Mouse (Mus musculus) embryonic facial prominence, embryonic 10.5 days (tissue): ENCODE measurements around the gene Gpc3. TPM values are rescaled to one million over a fixed set of nuclear protein-coding genes. Genes with fewer than 3 reads are reported as not detected.

Experiments used
- DNase-seq: peaks from one replicate; pipeline ENCODE4 v3.0.0-alpha.2; 2017; ENCODE audit warnings: low spot score
- H3K27ac ChIP-seq: fragments of 300-500 bp; sonication (generic); replicated peaks from 2 replicates; pipeline ENCODE4 v1.5.1; 2016; ENCODE audit warnings: mild to moderate bottlenecking
- H3K27me3 ChIP-seq: fragments of 300-500 bp; sonication (generic); replicated peaks from 2 replicates; pipeline ENCODE4 v1.6.1; 2016; ENCODE audit warnings: low read depth, mild to moderate bottlenecking; ENCODE audit not compliant: poor library complexity, severe bottlenecking
- H3K36me3 ChIP-seq: fragments of 300-500 bp; sonication (generic); replicated peaks from 2 replicates; pipeline ENCODE4 v1.6.1; 2016; ENCODE audit warnings: mild to moderate bottlenecking, moderate library complexity
- H3K4me1 ChIP-seq: fragments of 300-500 bp; sonication (generic); 2 replicates; pipeline ENCODE4 v1.6.1; 2016
- H3K4me3 ChIP-seq: fragments of 300-500 bp; sonication (generic); 2 replicates; pipeline ENCODE4 v1.5.1; 2016; ENCODE audit warnings: mild to moderate bottlenecking, moderate library complexity
- H3K9me3 ChIP-seq: fragments of 300-500 bp; sonication (generic); 2 replicates; pipeline ENCODE4 v1.6.1; 2016; ENCODE audit warnings: mild to moderate bottlenecking
- WGBS: fragments of 180-500 bp; shearing (Covaris S2); methylation state at CpG from one replicate; pipeline ENCODE4 v1.1.7; 2016; 5-methylcytosine and 5-hydroxymethylcytosine counted together
- polyA plus RNA-seq: library from polyadenylated mRNA; unstranded; fragments of >200 nt; fragmentation: Nextera tagmentation; extraction: Ambion mirVana; gene quantifications from 2 replicates; pipeline ENCODE4 v1.2.1, GENCODE M21; 2016

Gpc3 gene
- polyA plus RNA-seq, 1 experiment from 2014 or later: 722 TPM

DNA sequence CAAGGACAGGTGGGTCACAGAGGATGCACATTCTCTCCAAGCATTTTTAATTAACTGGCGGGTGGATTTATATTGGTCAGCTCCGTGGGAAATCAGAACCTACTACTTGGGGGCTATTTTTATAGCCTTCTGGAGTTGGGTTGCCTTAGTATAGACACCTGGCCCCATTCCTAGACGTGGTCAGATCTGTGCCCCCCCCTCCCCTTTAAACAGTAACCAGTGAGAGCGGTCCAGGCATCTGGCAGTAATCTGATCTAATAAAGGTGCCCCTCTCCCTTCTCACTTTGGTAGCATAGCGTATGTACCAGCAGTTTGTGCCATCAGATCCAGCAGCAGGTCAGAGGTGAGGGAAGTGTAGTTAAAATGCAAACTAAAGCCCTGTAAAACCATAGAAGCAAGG lies 76.5 kb downstream of the Gpc3 start:
- Histone ChIP-seq H3K27ac (no peak overlapping the region), H3K27me3 (0 out of 2 replicates have a peak, but pooled peaks cover 13% of the 10 kb centered on the region), H3K4me3 (no peak overlapping the region), H3K36me3 (no peaks in the 10 kb centered on the region; the same call in 1 of the 2 replicates), H3K9me3 (no peaks in the 10 kb centered on the region), H3K4me1 (peaks cover 47% of the 10 kb centered on the region)
- DNase-seq: no peak
- WGBS: 44% methylated on average over 5 of the region's 5 CpGs

DNA sequence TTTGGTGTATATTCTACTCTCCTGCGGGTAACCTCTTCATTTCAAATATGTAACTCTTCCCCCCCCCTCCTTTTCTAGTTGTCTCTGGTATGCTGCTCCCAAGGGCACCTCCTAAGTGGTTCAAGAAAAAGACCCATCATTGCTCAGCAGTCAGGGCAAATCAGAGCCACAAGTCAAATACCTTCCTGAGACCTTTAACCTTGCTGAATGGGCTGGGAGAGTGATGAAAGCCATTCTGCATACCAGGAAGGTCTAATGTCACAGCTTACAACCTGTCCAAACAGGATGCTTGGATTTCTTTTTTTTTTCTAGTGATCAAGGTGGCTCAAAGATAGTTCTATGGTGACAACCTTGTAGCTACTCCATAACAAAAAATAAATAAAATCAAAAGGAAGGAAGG lies 80.0 kb downstream of the Gpc3 start:
- no peak overlapping the region for H3K27ac ChIP-seq
- H3K36me3 ChIP-seq: no peaks in the 10 kb centered on the region
- peak; percentile 39 for DNase-seq
- 0 out of 2 replicates have a peak, but pooled peaks cover 3% of the 10 kb centered on the region for H3K27me3 ChIP-seq
- no peak overlapping the region for H3K4me3 ChIP-seq
- peaks cover 44% of the 10 kb centered on the region for H3K4me1 ChIP-seq
- no peaks in the 10 kb centered on the region for H3K9me3 ChIP-seq
- 45% methylated on average over 1 of the region's 1 CpGs for WGBS

DNA sequence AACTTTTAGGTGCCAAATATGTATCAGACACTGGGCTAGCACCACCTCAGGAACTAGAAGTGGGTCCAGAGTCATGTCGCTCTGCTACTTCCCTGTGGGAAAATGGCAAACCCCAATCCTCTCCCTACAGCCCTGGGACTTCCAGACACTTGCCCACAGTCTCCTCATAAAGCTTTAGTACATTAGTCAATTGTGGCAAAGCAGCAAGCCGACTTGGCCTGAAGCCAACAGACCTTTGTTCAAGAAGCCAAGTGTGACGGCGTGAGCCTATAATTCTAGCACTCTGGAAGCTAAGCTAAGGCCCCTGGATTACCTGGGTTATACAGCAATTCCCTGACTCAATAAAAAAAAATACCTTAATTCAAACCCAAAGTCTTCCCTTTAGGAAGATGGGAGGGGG lies 80.7 kb downstream of the Gpc3 start:
- H3K27me3 ChIP-seq: no peaks in the 10 kb centered on the region; the same call in 1 of the 2 replicates
- no peak overlapping the region for H3K4me3 ChIP-seq
- H3K36me3 ChIP-seq: no peaks in the 10 kb centered on the region
- H3K9me3 ChIP-seq: no peaks in the 10 kb centered on the region
- H3K27ac ChIP-seq: 0 out of 2 replicates have a peak overlapping the region, but pooled peaks have one; percentile 15
- H3K4me1 ChIP-seq: peaks cover 39% of the 10 kb centered on the region
- DNase-seq: no peak
- 75% methylated on average over 4 of the region's 4 CpGs for WGBS

DNA sequence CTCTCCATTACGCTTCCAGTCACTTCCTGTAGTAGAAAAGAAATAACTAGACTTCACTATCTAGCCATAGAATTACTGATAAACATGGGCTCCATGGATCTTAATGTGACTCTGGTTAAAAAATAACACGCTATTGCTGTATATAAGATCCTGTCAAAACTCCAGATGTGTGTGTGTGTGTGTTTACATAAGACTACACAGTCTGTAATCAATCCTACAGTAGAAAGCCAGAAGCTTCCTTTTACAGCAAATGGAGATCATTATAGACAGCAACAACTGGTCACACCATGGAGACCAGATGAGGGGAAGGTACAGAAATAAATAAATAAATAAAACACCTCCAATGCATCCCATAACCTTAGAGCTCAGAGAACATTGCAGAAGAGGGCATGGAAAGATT lies 81.6 kb downstream of the Gpc3 start:
- Histone ChIP-seq H3K9me3 (no peaks in the 10 kb centered on the region), H3K36me3 (no peaks in the 10 kb centered on the region), H3K27me3 (no peaks in the 10 kb centered on the region; the same call in none of the 2 replicates), H3K4me3 (no peak overlapping the region), H3K4me1 (peaks cover 31% of the 10 kb centered on the region), H3K27ac (no peak overlapping the region)
- no peak for DNase-seq
- WGBS: 73% methylated on average over 2 of the region's 2 CpGs

DNA sequence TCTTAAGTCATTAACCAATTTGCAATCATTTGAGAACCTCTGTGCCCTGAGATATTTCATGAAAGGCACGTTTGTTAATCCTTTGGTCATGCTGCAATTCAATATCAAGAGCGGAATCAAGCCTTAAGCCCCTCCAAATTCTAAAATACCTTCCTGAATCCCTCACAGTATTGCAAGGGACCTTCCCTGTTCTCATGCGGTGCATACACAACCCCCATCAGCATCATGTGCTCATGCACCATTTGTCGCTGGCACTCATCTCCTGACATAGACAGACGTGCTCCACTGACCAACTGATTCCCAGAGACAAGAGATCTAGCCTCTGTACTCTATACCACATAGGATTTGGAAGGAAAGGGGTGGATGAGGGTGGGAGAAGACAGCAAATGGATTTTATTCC lies 87.7 kb downstream of the Gpc3 start:
- Histone ChIP-seq H3K27me3 (peaks cover 7% of the 10 kb centered on the region), H3K9me3 (no peaks in the 10 kb centered on the region), H3K4me3 (no peak overlapping the region), H3K4me1 (peaks cover 6% of the 10 kb centered on the region), H3K36me3 (no peaks in the 10 kb centered on the region), H3K27ac (no peak overlapping the region)
- 64% methylated on average over 5 of the region's 5 CpGs for WGBS
- no peak for DNase-seq

DNA sequence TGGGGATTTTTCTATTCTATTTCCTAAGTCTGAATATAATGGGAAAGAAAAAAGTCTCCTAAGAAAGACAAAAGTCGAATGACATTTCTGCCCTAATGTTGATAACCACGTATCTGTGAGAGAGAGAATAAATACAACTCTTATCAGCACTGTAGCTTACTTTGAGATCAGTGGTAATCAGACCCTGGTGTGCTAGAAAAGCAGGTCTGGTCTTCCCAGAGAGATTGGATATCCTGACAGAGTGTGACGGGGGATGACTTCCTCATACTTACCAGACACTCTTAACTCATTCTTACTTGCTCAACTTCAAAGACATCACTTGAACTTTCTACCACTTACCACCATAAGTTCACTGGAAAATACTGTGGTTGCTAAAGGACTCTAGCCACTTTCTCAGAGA lies 88.6 kb downstream of the Gpc3 start:
- Histone ChIP-seq H3K9me3 (no peaks in the 10 kb centered on the region), H3K4me3 (no peak overlapping the region), H3K27me3 (peaks cover 7% of the 10 kb centered on the region), H3K4me1 (peaks cover 6% of the 10 kb centered on the region), H3K36me3 (no peaks in the 10 kb centered on the region), H3K27ac (no peak overlapping the region)
- WGBS: 65% methylated on average over 3 of the region's 3 CpGs
- DNase-seq: no peak

DNA sequence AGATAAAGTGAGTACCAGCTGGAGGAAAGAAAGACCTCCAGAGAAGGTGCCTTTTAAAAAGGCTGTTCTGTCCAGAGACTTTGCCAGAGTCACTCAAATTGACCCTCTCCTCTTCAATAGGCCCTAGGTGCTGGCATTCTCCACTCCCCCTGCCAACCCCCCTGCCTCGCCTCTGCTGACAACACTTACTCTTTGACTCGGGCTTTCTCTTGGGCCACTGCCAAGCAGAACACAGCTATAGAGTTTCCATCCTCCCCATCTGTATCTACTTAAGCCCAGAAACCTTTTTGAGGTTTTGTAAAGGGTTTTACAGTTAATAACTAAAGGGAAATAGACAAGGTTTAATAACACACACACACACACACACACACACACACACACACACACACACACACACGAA lies 99.2 kb downstream of the Gpc3 start:
- DNase-seq: peak; percentile 51
- Histone ChIP-seq H3K36me3 (no peaks in the 10 kb centered on the region), H3K9me3 (no peaks in the 10 kb centered on the region), H3K4me1 (peaks cover 15% of the 10 kb centered on the region; the same call in 1 of the 2 replicates), H3K27ac (no peak overlapping the region), H3K4me3 (no peak overlapping the region), H3K27me3 (peaks cover 14% of the 10 kb centered on the region)
- WGBS: 45% methylated on average over 3 of the region's 3 CpGs

DNA sequence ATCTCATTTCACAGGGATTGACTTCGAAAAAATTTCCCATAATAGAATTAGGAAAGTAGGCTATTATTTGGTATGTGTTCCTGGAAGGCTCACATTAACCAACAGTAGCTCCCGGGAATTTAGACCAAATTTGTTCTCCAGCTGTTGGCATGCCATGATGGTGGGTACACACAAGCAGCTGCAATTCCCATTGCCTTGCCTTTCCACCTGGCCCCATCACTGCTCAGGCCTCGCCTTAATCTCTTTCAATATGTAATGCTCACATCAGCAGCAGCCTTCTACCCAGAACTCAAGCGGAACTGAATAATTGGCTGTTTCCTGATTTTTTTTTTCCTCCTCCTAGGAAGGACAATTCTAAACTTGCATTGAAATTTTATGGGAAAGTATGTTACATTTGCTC lies 102.6 kb downstream of the Gpc3 start:
- no peaks in the 10 kb centered on the region for H3K36me3 ChIP-seq
- WGBS: 67% methylated on average over 4 of the region's 4 CpGs
- H3K9me3 ChIP-seq: no peaks in the 10 kb centered on the region
- no peak overlapping the region for H3K4me3 ChIP-seq
- peaks cover 13% of the 10 kb centered on the region; the same call in 1 of the 2 replicates for H3K4me1 ChIP-seq
- no peak overlapping the region for H3K27ac ChIP-seq
- DNase-seq: no peak
- peaks cover 20% of the 10 kb centered on the region for H3K27me3 ChIP-seq

DNA sequence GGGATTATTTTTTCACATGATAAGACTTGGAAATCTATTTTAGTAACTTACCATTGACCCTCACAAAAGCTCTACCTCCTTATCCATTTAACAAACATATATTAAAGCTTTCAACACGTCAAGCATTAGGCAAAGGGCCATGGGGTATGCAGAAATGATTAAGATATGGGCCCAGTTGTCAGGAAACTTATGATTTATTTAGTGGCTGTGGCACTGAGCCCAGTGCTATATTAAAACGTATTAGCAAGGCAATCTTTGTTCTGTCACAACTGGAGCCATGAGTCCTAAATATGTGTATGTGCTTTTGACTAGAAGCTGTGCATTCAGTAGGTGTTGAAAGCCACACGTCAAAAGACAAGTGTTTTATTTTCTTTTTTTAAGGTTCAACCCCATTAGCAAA lies 109.9 kb downstream of the Gpc3 start:
- H3K4me1 ChIP-seq: no peaks in the 10 kb centered on the region
- no peak for DNase-seq
- H3K27me3 ChIP-seq: peaks cover 13% of the 10 kb centered on the region
- WGBS: 84% methylated on average over 3 of the region's 3 CpGs
- no peak overlapping the region for H3K4me3 ChIP-seq
- H3K36me3 ChIP-seq: no peaks in the 10 kb centered on the region
- no peak overlapping the region for H3K27ac ChIP-seq
- no peaks in the 10 kb centered on the region for H3K9me3 ChIP-seq

DNA sequence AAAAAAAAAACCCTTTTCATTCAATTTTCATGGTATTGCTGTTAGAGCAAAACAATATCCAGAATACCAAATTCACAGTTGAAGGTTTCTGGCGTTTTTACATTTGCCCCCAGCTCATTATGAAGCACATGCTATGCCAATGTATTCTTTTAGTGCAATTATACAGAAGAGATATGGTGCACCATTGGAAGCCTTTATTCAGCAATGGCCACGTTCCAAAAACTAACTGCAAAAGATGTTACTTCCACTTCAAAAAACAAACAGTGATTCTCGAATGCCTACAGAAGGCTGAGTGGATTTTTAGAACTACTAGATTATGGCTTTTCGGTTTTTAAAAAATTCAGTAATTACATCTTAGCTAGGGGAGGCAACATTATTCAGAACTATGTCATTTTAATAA lies 124.3 kb downstream of the Gpc3 start:
- no peaks in the 10 kb centered on the region for H3K4me1 ChIP-seq
- no peaks in the 10 kb centered on the region for H3K9me3 ChIP-seq
- no peaks in the 10 kb centered on the region for H3K27me3 ChIP-seq
- no peak overlapping the region for H3K4me3 ChIP-seq
- H3K36me3 ChIP-seq: no peaks in the 10 kb centered on the region
- H3K27ac ChIP-seq: no peak overlapping the region
- WGBS: 84% methylated on average over 4 of the region's 4 CpGs
- DNase-seq: no peak

DNA sequence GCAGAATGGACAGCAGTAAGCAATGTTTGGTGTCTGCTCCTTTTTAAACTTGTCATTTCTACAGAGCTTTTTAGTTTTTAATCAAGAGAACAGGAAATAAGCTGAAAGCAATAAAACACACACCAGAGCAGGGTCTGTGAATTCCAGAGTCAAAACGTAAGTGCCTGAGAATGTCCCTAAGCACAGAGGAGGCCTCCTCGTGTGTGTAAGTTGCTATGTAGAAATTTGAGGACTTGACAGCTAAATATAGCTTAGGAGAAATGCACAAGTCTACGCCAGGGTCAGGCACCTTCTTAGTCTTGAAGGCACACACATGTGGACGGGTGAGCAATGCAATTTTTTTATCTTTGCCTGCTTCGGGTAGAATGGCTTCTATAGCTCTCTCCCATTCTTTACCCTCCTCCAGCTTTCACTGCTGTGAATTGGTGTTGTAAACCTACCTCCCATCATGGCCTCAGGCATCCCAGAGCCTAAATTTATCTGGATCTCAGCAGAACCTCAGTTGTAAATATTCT lies 158.6 kb downstream of the Gpc3 start:
- Histone ChIP-seq H3K27ac (no peak overlapping the region), H3K36me3 (no peaks in the 10 kb centered on the region), H3K4me3 (no peak overlapping the region), H3K27me3 (peaks cover 6% of the 10 kb centered on the region), H3K4me1 (peaks cover 26% of the 10 kb centered on the region), H3K9me3 (no peaks in the 10 kb centered on the region)
- WGBS: 38% methylated on average over 5 of the region's 5 CpGs
- DNase-seq: no peak

DNA sequence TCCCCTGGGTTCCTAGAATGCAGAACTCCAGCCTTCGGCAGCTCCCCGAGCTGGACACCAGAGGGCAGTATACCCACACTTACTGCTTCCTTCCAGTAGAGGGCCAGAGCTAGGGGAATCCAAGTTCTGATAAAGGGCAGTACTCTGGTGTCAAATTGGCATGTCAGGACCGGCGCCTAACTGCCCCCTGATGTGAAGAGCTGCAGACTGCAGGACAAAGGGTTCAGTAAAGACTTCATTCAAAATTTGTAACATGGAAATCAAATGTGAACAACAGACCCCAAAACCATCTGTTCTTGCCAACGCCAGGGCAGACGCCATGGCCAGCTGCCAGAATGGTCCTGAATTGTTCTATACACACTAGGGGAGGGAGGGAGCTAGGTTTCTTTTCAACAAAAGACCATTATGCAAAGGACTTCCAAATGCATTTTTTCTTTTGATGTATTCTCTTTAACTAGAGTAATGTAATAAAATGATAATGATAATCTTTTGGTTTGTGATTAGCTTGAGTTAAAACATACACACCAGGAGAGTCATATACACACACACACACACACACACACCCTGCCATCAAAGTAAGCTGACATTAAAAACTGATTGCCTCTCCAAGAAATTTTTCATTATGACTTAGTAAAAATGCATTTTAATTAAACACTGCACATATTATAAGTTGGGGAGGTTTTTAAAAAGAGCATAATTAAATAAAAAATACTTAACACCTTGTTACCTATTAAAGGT lies 160.1 kb downstream of the Gpc3 start:
- Histone ChIP-seq H3K27ac (no peak overlapping the region), H3K4me1 (peaks cover 37% of the 10 kb centered on the region), H3K27me3 (peaks cover 6% of the 10 kb centered on the region), H3K4me3 (no peak overlapping the region), H3K9me3 (no peaks in the 10 kb centered on the region), H3K36me3 (no peaks in the 10 kb centered on the region)
- WGBS: 23% methylated on average over 6 of the region's 6 CpGs
- DNase-seq: peak; percentile 73

DNA sequence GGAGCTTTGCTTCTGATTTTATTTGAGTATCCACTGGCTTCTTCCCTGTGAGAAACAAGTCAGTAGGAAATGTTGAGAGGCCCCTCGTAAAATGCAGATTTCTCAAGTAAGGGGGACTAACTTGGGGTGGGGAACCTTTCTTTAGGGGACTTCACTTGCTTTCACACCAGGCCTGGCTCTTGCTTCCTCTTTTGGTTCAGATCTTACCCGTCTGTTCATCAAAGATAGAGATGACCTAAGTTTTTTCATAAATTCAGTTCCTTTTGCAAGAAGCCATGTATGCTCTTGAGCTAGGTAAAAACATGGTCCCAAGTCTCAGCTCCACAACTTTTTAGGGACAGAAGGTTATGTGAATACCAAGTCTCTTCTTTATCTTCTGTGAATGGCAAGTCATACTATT lies 164.6 kb downstream of the Gpc3 start:
- Histone ChIP-seq H3K27ac (no peak overlapping the region), H3K4me3 (no peak overlapping the region), H3K27me3 (peaks cover 17% of the 10 kb centered on the region; the same call in 1 of the 2 replicates), H3K9me3 (no peaks in the 10 kb centered on the region), H3K4me1 (peaks cover 56% of the 10 kb centered on the region), H3K36me3 (no peaks in the 10 kb centered on the region)
- 59% methylated on average over 2 of the region's 2 CpGs for WGBS
- no peak for DNase-seq
